Comparison of ENCODE assay signal across 23 mouse cellular contexts in the genomic region with DNA sequence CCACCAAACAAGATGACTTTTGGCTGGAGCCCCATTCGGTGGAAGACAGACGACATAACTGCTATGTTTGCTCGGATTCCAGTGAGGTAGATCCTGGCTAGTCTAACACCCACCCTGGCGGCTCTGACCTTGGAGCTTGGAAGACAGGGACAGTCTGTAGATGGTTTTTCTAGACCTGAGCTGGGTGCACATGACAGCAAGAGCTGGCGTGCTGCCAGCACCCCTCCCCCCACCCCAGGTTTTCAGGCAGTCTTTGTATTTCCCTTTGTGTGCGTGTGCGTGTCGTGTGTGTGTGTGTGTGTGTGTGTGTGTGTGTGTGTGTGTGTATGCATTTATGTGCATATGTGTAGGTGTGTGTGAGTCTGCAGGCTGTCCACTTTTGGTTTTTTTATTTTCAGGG. TPM values are rescaled to one million over a fixed set of nuclear protein-coding genes. Genes with fewer than 3 reads are reported as not detected.
DNase-seq lines count a peak whose midpoint lies in the region; ATAC-seq and TF ChIP-seq lines count a peak whose summit lies in the region.
"Had no signal": no experiment of that assay in that cellular context is flagged by ENCODE, and none has a peak within 500 bp of the region (broad histone marks: within the 10 kb centered on the region; RNA-seq: fewer than 3 reads in every experiment).

No protein-coding gene starts in this region.

- intact Hi-C loops in left cerebral cortex, postnatal 25 days (cut with DNase I) = no loop called here

- no peak overlapping the region for H3K4me2 ChIP-seq in forebrain, postnatal 0 days (ENCODE audit: low read depth)
- no peak overlapping the region for H3K4me2 ChIP-seq in forebrain, embryonic 12.5 days
- no peak overlapping the region for H3K4me2 ChIP-seq in midbrain, postnatal 0 days (ENCODE audit: low read depth, low read length, poor library complexity, severe bottlenecking)
- H3K4me2 ChIP-seq in midbrain, embryonic 16.5 days (ENCODE audit: low read length) = no peak overlapping the region
- H3K4me2 ChIP-seq: embryonic facial prominence, embryonic 12.5 days; forebrain, embryonic 13.5 days; hindbrain, embryonic 15.5 days had no signal

- no peak overlapping the region for H3K9ac ChIP-seq in forebrain, postnatal 0 days
- H3K9ac ChIP-seq in forebrain, embryonic 12.5 days = no peak overlapping the region
- H3K9ac ChIP-seq in midbrain, postnatal 0 days (replicated peaks; ENCODE audit: low read length, poor library complexity, severe bottlenecking) = no peak overlapping the region
- H3K9ac ChIP-seq in midbrain, embryonic 16.5 days (ENCODE audit: low read depth, low read length) = no peak overlapping the region
- H3K9ac ChIP-seq: embryonic facial prominence, embryonic 12.5 days; forebrain, embryonic 13.5 days; hindbrain, embryonic 15.5 days had no signal

- ATAC-seq in forebrain, postnatal 0 days = peak; percentile 23
- no peak for ATAC-seq in forebrain, embryonic 12.5 days (ENCODE audit: low FRiP score)
- ATAC-seq in midbrain, postnatal 0 days (ENCODE audit: low FRiP score) = no peak
- ATAC-seq in midbrain, embryonic 16.5 days = no peak
- ATAC-seq: forebrain, embryonic 13.5 days; inflammation-experienced regulatory T-cells, adult 6 months had no signal

- H3K9me3 ChIP-seq in forebrain, postnatal 0 days (ENCODE audit: low read length) = no peaks in the 10 kb centered on the region
- H3K9me3 ChIP-seq in forebrain, embryonic 12.5 days = no peaks in the 10 kb centered on the region
- no peaks in the 10 kb centered on the region for H3K9me3 ChIP-seq in midbrain, postnatal 0 days (ENCODE audit: low read length)
- no peaks in the 10 kb centered on the region for H3K9me3 ChIP-seq in midbrain, embryonic 16.5 days (replicated peaks; ENCODE audit: control insufficient read depth, low read length, poor library complexity, severe bottlenecking)
- H3K9me3 ChIP-seq: embryonic facial prominence, embryonic 12.5 days; forebrain, embryonic 13.5 days; heart, embryonic 10.5 days; hindbrain, embryonic 15.5 days had no signal

- 57% methylated on average over 8 of the region's 8 CpGs for whole genome bisulfite sequencing in forebrain, postnatal 0 days
- 73% methylated on average over 8 of the region's 8 CpGs for WGBS in forebrain, embryonic 12.5 days
- 75% methylated on average over 8 of the region's 8 CpGs for WGBS in midbrain, postnatal 0 days
- 54% methylated on average over 8 of the region's 8 CpGs for WGBS in midbrain, embryonic 16.5 days

- H3K36me3 ChIP-seq in forebrain, postnatal 0 days (ENCODE audit: insufficient read depth) = no peaks in the 10 kb centered on the region
- H3K36me3 ChIP-seq in forebrain, embryonic 12.5 days (replicated peaks) = no peaks in the 10 kb centered on the region
- H3K36me3 ChIP-seq in midbrain, postnatal 0 days (ENCODE audit: insufficient read depth, low read length) = no peaks in the 10 kb centered on the region
- no peaks in the 10 kb centered on the region for H3K36me3 ChIP-seq in midbrain, embryonic 16.5 days (ENCODE audit: control insufficient read depth, insufficient read depth, low read length)
- H3K36me3 ChIP-seq: embryonic facial prominence, embryonic 12.5 days; heart, embryonic 10.5 days; hindbrain, embryonic 15.5 days had no signal

- H3K4me3 ChIP-seq in forebrain, postnatal 0 days (ENCODE audit: low read depth, low read length) = no peak overlapping the region
- H3K4me3 ChIP-seq in forebrain, embryonic 12.5 days (replicated peaks) = no peak overlapping the region
- H3K4me3 ChIP-seq in midbrain, postnatal 0 days (ENCODE audit: low read depth, low read length) = no peak overlapping the region
- no peak overlapping the region for H3K4me3 ChIP-seq in midbrain, embryonic 16.5 days (ENCODE audit: low read depth, low read length)
- H3K4me3 ChIP-seq: embryonic facial prominence, embryonic 12.5 days; forebrain, embryonic 13.5 days; heart, embryonic 10.5 days; hindbrain, embryonic 15.5 days had no signal

- DNase-seq in forebrain, postnatal 0 days = peak; percentile 33
- DNase-seq in midbrain, postnatal 0 days (ENCODE audit: low spot score) = peak; percentile 26
- DNase-seq in R1 (ENCODE audit: low read depth, low spot score) = peak; percentile 26
- DNase-seq in ZHBTc4 (ENCODE audit: low read depth, low spot score) = peak; percentile 56
- DNase-seq in spleen, adult 18-20 months = no peak
- no peak for DNase-seq in left cerebral cortex, postnatal 25 days (ENCODE audit: low spot score in 2 of 2)
- DNase-seq: adrenal gland, postnatal 10 days; cerebellum, adult 2 months; cerebellum, postnatal 25 days; gastrocnemius, postnatal 10 days; heart, adult 18-20 months; heart, postnatal 10 days; heart, postnatal 4 days had no signal

- peaks cover 6% of the 10 kb centered on the region; the same call in 1 of the 2 replicates for H3K4me1 ChIP-seq in forebrain, postnatal 0 days (ENCODE audit: insufficient read depth)
- peaks cover 10% of the 10 kb centered on the region; the same call in 1 of the 2 replicates for H3K4me1 ChIP-seq in forebrain, embryonic 12.5 days
- H3K4me1 ChIP-seq in midbrain, postnatal 0 days (ENCODE audit: insufficient read depth, low read length) = no peaks in the 10 kb centered on the region; the same call in 1 of the 2 replicates
- H3K4me1 ChIP-seq in midbrain, embryonic 16.5 days (ENCODE audit: control insufficient read depth, insufficient read depth, low read length) = peaks cover 8% of the 10 kb centered on the region

- H3K27ac ChIP-seq in forebrain, postnatal 0 days (ENCODE audit: low read depth, low read length) = no peak overlapping the region
- no peak overlapping the region for H3K27ac ChIP-seq in forebrain, embryonic 12.5 days
- no peak overlapping the region for H3K27ac ChIP-seq in midbrain, postnatal 0 days (ENCODE audit: low read depth, low read length)
- no peak overlapping the region for H3K27ac ChIP-seq in midbrain, embryonic 16.5 days (ENCODE audit: low read length)
- H3K27ac ChIP-seq: embryonic facial prominence, embryonic 12.5 days; forebrain, embryonic 13.5 days; heart, embryonic 10.5 days; hindbrain, embryonic 15.5 days had no signal

- no peaks in the 10 kb centered on the region for H3K27me3 ChIP-seq in forebrain, postnatal 0 days (ENCODE audit: insufficient read depth, low read length)
- H3K27me3 ChIP-seq in forebrain, embryonic 12.5 days = peaks cover 19% of the 10 kb centered on the region
- H3K27me3 ChIP-seq in midbrain, postnatal 0 days (ENCODE audit: insufficient read depth, low read length) = no peaks in the 10 kb centered on the region
- H3K27me3 ChIP-seq in midbrain, embryonic 16.5 days (ENCODE audit: control insufficient read depth, insufficient read depth, low read depth, low read length) = no peaks in the 10 kb centered on the region
- H3K27me3 ChIP-seq: hindbrain, embryonic 15.5 days had no signal

- no peak for TF ChIP-seq CTCF in forebrain, postnatal 0 days (IDR thresholded peaks at IDR 0.05; ENCODE audit: low read depth)
- no peak for TF ChIP-seq CTCF in midbrain, postnatal 0 days (IDR thresholded peaks at IDR 0.05)

RNA-seq across cellular contexts. Expression of a gene that starts 25.7 kb away (rescaled TPM):
- total RNA-seq in forebrain, postnatal 0 days (2014; rRNA removed) = not detected in 2 replicates
- polyA plus RNA-seq in forebrain, postnatal 0 days (2015; fragmentation: Nextera tagmentation; extraction: Ambion mirVana) = not detected in 2 replicates
- polyA plus RNA-seq in forebrain, embryonic 12.5 days (2016; fragmentation: Nextera tagmentation; extraction: Ambion mirVana) = not detected in 2 replicates
- not detected in 2 replicates for total RNA-seq in midbrain, postnatal 0 days (2014; rRNA removed)
- polyA plus RNA-seq in midbrain, postnatal 0 days (2015; fragmentation: Nextera tagmentation; extraction: Ambion mirVana) = not detected in 2 replicates
- polyA plus RNA-seq in midbrain, embryonic 16.5 days (2015; fragmentation: Nextera tagmentation; extraction: Ambion mirVana) = not detected in 2 replicates
- not detected for total RNA-seq in left cerebral cortex, postnatal 25 days (2021)
- total RNA-seq: adrenal gland, postnatal 10 days; ES-E14; heart, adult 18-20 months; heart, postnatal 10 days; heart, postnatal 4 days had no signal
- polyA plus RNA-seq: cerebellum, adult 2 months; cortical plate, adult 2 months; embryonic facial prominence, embryonic 12.5 days; forebrain, embryonic 13.5 days; heart, embryonic 10.5 days; heart, embryonic 14.5 days; hindbrain, embryonic 15.5 days had no signal

Comparison
In these comparisons a context has a peak if more than half of its experiments do, and no peak if none do; other contexts are left out.
1. DNase-seq: peak in forebrain, postnatal 0 days (single experiment), midbrain, postnatal 0 days (single experiment), R1 (single experiment) and ZHBTc4 (single experiment); none in spleen, adult 18-20 months (0 of 2) and left cerebral cortex, postnatal 25 days (0 of 2).